Mouse (Mus musculus) thymus, adult 2 months (tissue): ENCODE measurements around the gene Cped1.

Experiments
- CTCF ChIP-seq: fragments of 200-500 bp; IDR thresholded peaks from 2 replicates; pipeline ENCODE4 v1.5.1; 2012; ENCODE audit warnings: mild to moderate bottlenecking, control low read depth, low read length, moderate library complexity, borderline replicate concordance; ENCODE audit not compliant: control insufficient read depth, poor library complexity, insufficient read depth; ENCODE audit errors: extremely low read depth
- POLR2A ChIP-seq: fragments of 200-500 bp; IDR thresholded peaks from 2 replicates; pipeline ENCODE4 v1.6.1; 2012; ENCODE audit warnings: mild to moderate bottlenecking, low read length, control low read depth, moderate library complexity; ENCODE audit not compliant: control insufficient read depth, poor library complexity, insufficient read depth; ENCODE audit errors: extremely low read depth

GRCm38 (mm10) chr6:22280217-22280861 is 294.6 kb downstream of the Cped1 start:
- no peak for TF ChIP-seq CTCF
- no peak for TF ChIP-seq POLR2A
